ENCODE assay signal across 18 mouse cellular contexts in the genomic region with DNA sequence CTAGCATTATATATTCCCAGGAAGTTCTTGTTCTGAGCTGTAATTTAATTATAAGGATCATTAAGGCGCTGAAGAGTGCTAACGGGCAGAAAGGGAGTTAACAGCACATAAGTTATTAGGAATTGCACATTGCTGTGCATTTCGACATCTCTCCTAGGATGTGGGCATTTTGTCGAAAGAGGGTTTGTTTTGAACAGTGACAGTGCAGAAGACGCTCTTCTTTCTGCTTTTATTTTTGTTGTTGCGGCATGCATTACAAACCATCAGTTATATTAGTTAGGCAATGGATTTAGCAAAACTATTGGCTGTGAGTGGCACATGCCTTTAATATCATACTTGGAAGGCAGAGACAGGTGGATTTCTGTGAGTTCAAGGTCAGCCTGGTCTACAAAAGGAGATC.
"Had no signal": no experiment of that assay in that cellular context is flagged by ENCODE, and none has a peak within 500 bp of the region (broad histone marks: within the 10 kb centered on the region; RNA-seq: fewer than 3 reads in every experiment).

No protein-coding gene starts in this region.

- H3K4me1 ChIP-seq: midbrain, embryonic 15.5 days had no signal

- H3K4me3 ChIP-seq: lung, embryonic 15.5 days; megakaryocyte, embryonic 14.5 days; midbrain, embryonic 13.5 days; midbrain, embryonic 15.5 days; neural tube, embryonic 12.5 days had no signal

- H3K9ac ChIP-seq: lung, embryonic 15.5 days; midbrain, embryonic 13.5 days; midbrain, embryonic 15.5 days; neural tube, embryonic 12.5 days had no signal

- H3K4me2 ChIP-seq: lung, embryonic 15.5 days; midbrain, embryonic 11.5 days; midbrain, embryonic 13.5 days; midbrain, embryonic 15.5 days; neural tube, embryonic 12.5 days had no signal

- H3K9me3 ChIP-seq: lung, embryonic 15.5 days; megakaryocyte, embryonic 14.5 days; midbrain, embryonic 13.5 days; midbrain, embryonic 15.5 days; neural tube, embryonic 12.5 days had no signal

- H3K27me3 ChIP-seq: lung, embryonic 15.5 days; megakaryocyte, embryonic 14.5 days; midbrain, embryonic 13.5 days; midbrain, embryonic 15.5 days; neural tube, embryonic 12.5 days had no signal

- DNase-seq: lung, adult 2 months; lung, postnatal 14 days; lung, postnatal 36 days; right cerebral cortex, adult 18-20 months; right cerebral cortex, postnatal 25 days; right cerebral cortex, postnatal 4 days; spleen, adult 18-20 months; thymus, adult 18-20 months; thymus, postnatal 14 days; thymus, postnatal 36 days had no signal

- ATAC-seq: lung, postnatal 0 days; midbrain, embryonic 13.5 days; midbrain, embryonic 15.5 days had no signal

- H3K27ac ChIP-seq: lung, embryonic 15.5 days; macrophage; midbrain, embryonic 13.5 days; midbrain, embryonic 15.5 days; neural tube, embryonic 12.5 days had no signal

- H3K36me3 ChIP-seq: lung, embryonic 15.5 days; midbrain, embryonic 13.5 days; midbrain, embryonic 15.5 days; neural tube, embryonic 12.5 days had no signal
